Mouse (Mus musculus) heart, embryonic 16.5 days (tissue): ENCODE data around the gene Gm26741. TPM values are rescaled to one million over a fixed set of nuclear protein-coding genes. Genes with fewer than 3 reads are reported as not detected.

Experiments used
- ATAC-seq: fragments of 200-750 bp; cut with Nextera tagmentation; replicated peaks from 2 replicates; pipeline ENCODE4 v1.8.0; 2017; ENCODE audit warnings: moderate number of reproducible peaks; ENCODE audit not compliant: insufficient read depth, low FRiP score; ENCODE audit errors: extremely low read depth
- H3K27ac ChIP-seq: fragments of 300-500 bp; sonication (generic); 2 replicates; pipeline ENCODE4 v1.5.1; 2014; ENCODE audit warnings: mild to moderate bottlenecking, low read length, control low read depth, moderate library complexity
- H3K27me3 ChIP-seq: fragments of 300-500 bp; sonication (generic); 2 replicates; pipeline ENCODE4 v1.6.1; 2014; ENCODE audit warnings: low read length, mixed read lengths; ENCODE audit not compliant: control insufficient read depth, insufficient read depth
- H3K36me3 ChIP-seq: fragments of 300-500 bp; sonication (generic); 2 replicates; pipeline ENCODE4 v1.6.1; 2014; ENCODE audit not compliant: control insufficient read depth, insufficient read depth
- H3K4me1 ChIP-seq: fragments of 300-500 bp; sonication (generic); 2 replicates; pipeline ENCODE4 v1.6.1; 2014; ENCODE audit warnings: low read length, mixed read lengths; ENCODE audit not compliant: control insufficient read depth, insufficient read depth
- H3K4me2 ChIP-seq: fragments of 300-500 bp; sonication (generic); 2 replicates; pipeline ENCODE4 v1.6.1; 2014; ENCODE audit warnings: low read depth, mild to moderate bottlenecking, control low read depth, low read length
- H3K4me3 ChIP-seq: fragments of 300-500 bp; sonication (generic); 2 replicates; pipeline ENCODE4 v1.5.1; 2014; ENCODE audit warnings: mild to moderate bottlenecking, control low read depth, low read length
- H3K9ac ChIP-seq: fragments of 300-500 bp; sonication (generic); 2 replicates; pipeline ENCODE4 v1.6.1; 2014; ENCODE audit warnings: low read length, control low read depth
- H3K9me3 ChIP-seq: fragments of 300-500 bp; sonication (generic); replicated peaks from 2 replicates; pipeline ENCODE4 v1.6.1; 2016; ENCODE audit warnings: low read length; ENCODE audit not compliant: control insufficient read depth
- WGBS: fragments of 180-500 bp; shearing (Covaris S2); extraction: QIAGEN DNeasy Blood & Tissue Kit; methylation state at CpG from one replicate; pipeline ENCODE4 v1.1.7; 2014; 5-methylcytosine and 5-hydroxymethylcytosine counted together
- polyA plus RNA-seq: library from polyadenylated mRNA; unstranded; fragments of >200 nt; fragmentation: Nextera tagmentation; extraction: Ambion mirVana; gene quantifications from 2 replicates; pipeline ENCODE4 v1.2.1, GENCODE M21; 2015

The Gm26741 gene
- polyA plus RNA-seq, 1 experiment from 2014 or later: not detected

- Histone ChIP-seq H3K4me1 (no peaks in the 10 kb centered on the region), H3K9me3 (no peaks in the 10 kb centered on the region), H3K4me2 (no peak overlapping the region), H3K27ac (no peak overlapping the region), H3K4me3 (no peak overlapping the region), H3K27me3 (no peaks in the 10 kb centered on the region), H3K36me3 (no peaks in the 10 kb centered on the region), H3K9ac (no peak overlapping the region)
- WGBS: 69% methylated on average over 4 of the region's 4 CpGs
- ATAC-seq: no peak
Measured at GRCm38 (mm10) chr10:52368376-52368775, 9.8 kb downstream of the Gm26741 start.

- Histone ChIP-seq H3K36me3 (no peaks in the 10 kb centered on the region), H3K27me3 (no peaks in the 10 kb centered on the region), H3K27ac (no peak overlapping the region), H3K4me3 (no peak overlapping the region), H3K9me3 (no peaks in the 10 kb centered on the region), H3K4me2 (no peak overlapping the region), H3K9ac (no peak overlapping the region), H3K4me1 (no peaks in the 10 kb centered on the region)
- no peak for ATAC-seq
- 81% methylated on average over 4 of the region's 4 CpGs for WGBS
Measured at GRCm38 (mm10) chr10:52373834-52374233, 15.3 kb downstream of the Gm26741 start.

GRCm38 (mm10) chr10:52374651-52375050 lies 16.1 kb downstream of the Gm26741 start:
- H3K4me3 ChIP-seq: no peak overlapping the region
- no peaks in the 10 kb centered on the region for H3K27me3 ChIP-seq
- no peak overlapping the region for H3K9ac ChIP-seq
- H3K36me3 ChIP-seq: no peaks in the 10 kb centered on the region
- H3K4me1 ChIP-seq: peaks cover 2% of the 10 kb centered on the region; the same call in 1 of the 2 replicates
- no peak for ATAC-seq
- no peaks in the 10 kb centered on the region for H3K9me3 ChIP-seq
- no peak overlapping the region for H3K27ac ChIP-seq
- H3K4me2 ChIP-seq: no peak overlapping the region

- Histone ChIP-seq H3K4me1 (peaks cover 7% of the 10 kb centered on the region), H3K27me3 (no peaks in the 10 kb centered on the region), H3K4me2 (no peak overlapping the region), H3K4me3 (no peak overlapping the region), H3K9ac (no peak overlapping the region), H3K9me3 (no peaks in the 10 kb centered on the region), H3K27ac (no peak overlapping the region), H3K36me3 (no peaks in the 10 kb centered on the region)
- ATAC-seq: no peak
- 78% methylated on average over 2 of the region's 2 CpGs for WGBS
Measured at GRCm38 (mm10) chr10:52376422-52376821, 17.9 kb downstream of the Gm26741 start.

GRCm38 (mm10) chr10:52377813-52378212 lies 19.2 kb downstream of the Gm26741 start:
- no peak for ATAC-seq
- no peak overlapping the region for H3K4me2 ChIP-seq
- H3K27ac ChIP-seq: no peak overlapping the region
- no peaks in the 10 kb centered on the region for H3K27me3 ChIP-seq
- 87% methylated on average over 2 of the region's 2 CpGs for WGBS
- no peak overlapping the region for H3K9ac ChIP-seq
- H3K4me1 ChIP-seq: peaks cover 8% of the 10 kb centered on the region
- H3K36me3 ChIP-seq: no peaks in the 10 kb centered on the region
- no peaks in the 10 kb centered on the region for H3K9me3 ChIP-seq
- H3K4me3 ChIP-seq: no peak overlapping the region

GRCm38 (mm10) chr10:52381321-52381801 lies 22.8 kb downstream of the Gm26741 start:
- Histone ChIP-seq H3K9ac (peak overlapping the region; percentile 95), H3K27me3 (no peaks in the 10 kb centered on the region), H3K9me3 (no peaks in the 10 kb centered on the region), H3K36me3 (no peaks in the 10 kb centered on the region), H3K27ac (peak overlapping the region; percentile 87), H3K4me1 (peaks cover 14% of the 10 kb centered on the region), H3K4me3 (peak overlapping the region; percentile 96), H3K4me2 (peak overlapping the region; percentile 93)
- WGBS: under 1% methylated on average over 19 of the region's 19 CpGs
- peak; percentile 37 for ATAC-seq

GRCm38 (mm10) chr10:52381845-52382591 lies 23.5 kb downstream of the Gm26741 start, which contains the start of gene Gopc:
Gene Gopc, minus strand, starts transcription at chr10:52382124.
- Histone ChIP-seq H3K27ac (peak within 1 kb of the TSS; percentile 96), H3K9me3 (no peaks in the 10 kb centered on the region), H3K4me2 (peak within 1 kb of the TSS; percentile 93), H3K36me3 (no peaks in the 10 kb centered on the region), H3K4me1 (peaks cover 14% of the 10 kb centered on the region), H3K27me3 (no peaks in the 10 kb centered on the region), H3K9ac (peak within 1 kb of the TSS; percentile 95), H3K4me3 (peak within 1 kb of the TSS; percentile 96)
- under 1% methylated on average over 71 of the region's 71 CpGs for WGBS
- peak; percentile 99 for ATAC-seq

- no peaks in the 10 kb centered on the region for H3K9me3 ChIP-seq
- H3K27ac ChIP-seq: 0 out of 2 replicates have a peak overlapping the region, but pooled peaks have one; percentile 4
- H3K36me3 ChIP-seq: no peaks in the 10 kb centered on the region
- 72% methylated on average over 6 of the region's 6 CpGs for WGBS
- peak overlapping the region; percentile 65 for H3K4me2 ChIP-seq
- peak overlapping the region; percentile 96 for H3K4me3 ChIP-seq
- H3K27me3 ChIP-seq: no peaks in the 10 kb centered on the region
- H3K4me1 ChIP-seq: peaks cover 14% of the 10 kb centered on the region
- peak overlapping the region; percentile 95 for H3K9ac ChIP-seq
- no peak for ATAC-seq
Measured at GRCm38 (mm10) chr10:52383022-52383421, 24.5 kb downstream of the Gm26741 start.

GRCm38 (mm10) chr10:52383522-52383921 lies 25.0 kb downstream of the Gm26741 start:
- Histone ChIP-seq H3K27ac (no peak overlapping the region), H3K4me2 (no peak overlapping the region), H3K36me3 (no peaks in the 10 kb centered on the region), H3K4me3 (no peak overlapping the region), H3K27me3 (no peaks in the 10 kb centered on the region), H3K4me1 (peaks cover 14% of the 10 kb centered on the region), H3K9ac (no peak overlapping the region), H3K9me3 (no peaks in the 10 kb centered on the region)
- no peak for ATAC-seq
- 89% methylated on average over 1 of the region's 1 CpGs for WGBS
